Mouse (Mus musculus): Measurements from ENCODE around the gene Dbr1. TPM values are rescaled to one million over a fixed set of nuclear protein-coding genes. Genes with fewer than 3 reads are reported as not detected.

The Dbr1 gene
- polyA plus RNA-seq, 1 experiment from 2014 or later: 37.2 TPM

DNA sequence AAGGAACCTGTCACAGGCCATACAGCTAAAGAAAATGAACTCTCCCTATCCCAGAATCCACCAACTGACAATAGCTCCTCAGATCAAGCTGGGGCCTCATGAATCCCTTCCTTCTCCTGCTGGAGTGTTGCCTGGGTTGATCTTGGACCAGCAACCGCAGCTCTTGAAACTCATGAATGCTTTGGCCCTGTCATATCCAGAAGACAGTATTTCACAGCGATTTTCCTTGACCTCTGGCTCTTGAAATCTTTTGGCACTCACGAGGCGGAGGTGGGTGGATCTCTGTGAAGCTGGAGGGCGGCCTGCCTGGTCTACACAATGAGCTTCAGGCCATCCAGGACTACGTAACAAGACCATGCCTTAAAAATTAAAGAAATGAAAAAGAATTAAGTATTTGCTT is 48.5 kb downstream of the Dbr1 start:
- Histone ChIP-seq H3K4me2 (ENCODE audit: low read depth, low read length, severe bottlenecking) (no peak overlapping the region), H3K27me3 (ENCODE audit: control insufficient read depth, insufficient read depth, low read length) (no peaks in the 10 kb centered on the region), H3K4me1 (replicated peaks; ENCODE audit: control insufficient read depth, insufficient read depth, low read length) (peaks cover 3% of the 10 kb centered on the region; the same call in 1 of the 2 replicates), H3K36me3 (ENCODE audit: control insufficient read depth, insufficient read depth, low read length) (no peaks in the 10 kb centered on the region), H3K4me3 (ENCODE audit: low read depth, low read length) (no peak overlapping the region), H3K27ac (ENCODE audit: low read depth, low read length) (no peak overlapping the region), H3K9me3 (ENCODE audit: control insufficient read depth, low read length) (no peaks in the 10 kb centered on the region), H3K9ac (ENCODE audit: low read length) (no peak overlapping the region)
- DNase-seq (ENCODE audit: low spot score) (no peak), ATAC-seq (replicated peaks; ENCODE audit: low FRiP score) (no peak)
- WGBS: 79% methylated on average over 6 of the region's 6 CpGs

DNA sequence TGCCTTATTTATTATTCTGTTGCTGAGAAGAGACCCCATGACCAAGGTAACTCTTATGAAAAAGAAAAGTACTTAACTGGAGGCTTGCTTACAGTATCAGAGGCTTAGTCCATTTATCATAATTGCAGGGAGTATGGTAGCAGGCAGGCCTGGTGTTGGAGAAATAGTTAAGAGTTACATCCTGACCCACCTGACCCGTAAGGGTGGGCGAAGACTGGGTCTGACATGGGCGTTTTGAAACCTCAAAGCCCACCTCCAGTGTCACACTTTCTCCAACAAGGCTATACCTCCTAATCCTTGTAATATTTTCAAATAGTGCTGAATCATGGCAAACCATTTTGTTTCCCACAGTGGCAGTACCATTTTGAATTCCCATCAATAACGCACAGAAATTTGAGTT is 53.0 kb downstream of the Dbr1 start:
- Histone ChIP-seq H3K4me3 (ENCODE audit: low read depth, low read length) (no peak overlapping the region), H3K27ac (ENCODE audit: low read depth, low read length) (no peak overlapping the region), H3K9ac (ENCODE audit: low read length) (peak overlapping the region; percentile 66; the same call in 1 of the 2 replicates)

DNA sequence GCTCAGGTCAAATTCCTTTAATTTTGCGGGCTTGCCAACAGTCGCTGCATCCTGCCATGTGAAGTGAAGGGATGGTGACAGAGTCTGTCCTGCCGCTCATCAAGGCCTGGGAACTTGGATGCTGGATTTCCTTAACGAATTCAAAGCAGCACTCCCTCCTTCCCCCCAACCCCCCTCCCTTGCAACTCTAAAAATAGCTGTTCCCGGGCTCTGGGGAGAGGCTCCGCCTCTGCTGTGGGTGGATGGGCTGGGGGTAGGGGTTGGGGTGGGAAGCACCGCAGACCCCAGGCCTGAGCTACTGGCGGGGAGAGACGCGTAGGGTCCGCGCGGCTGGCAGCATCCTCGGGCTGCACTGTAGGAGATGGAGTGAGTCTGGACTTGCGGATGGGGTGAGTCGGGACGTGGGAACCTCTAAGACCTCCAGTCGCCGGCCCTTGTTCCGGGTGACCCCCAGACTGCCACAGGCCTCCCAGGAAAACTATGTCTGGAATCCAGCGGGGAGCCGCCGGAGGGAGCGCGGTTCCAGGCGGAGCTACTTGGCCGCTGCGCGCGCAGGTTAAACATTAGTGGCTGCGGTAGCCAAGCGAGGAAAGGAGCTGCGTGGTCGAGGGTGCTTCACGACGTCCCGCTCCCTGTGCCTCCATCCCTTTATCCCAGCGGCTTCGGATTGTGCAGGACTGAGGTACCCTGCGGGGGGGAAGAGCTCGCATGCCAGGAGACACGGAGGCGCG is 53.8 kb downstream of the Dbr1 start, which contains the start of gene Dzip1l:
Gene Dzip1l (plus strand): TSS at position 216 of the 731 bp plus-strand sequence.
- peak within 1 kb of the TSS; percentile 46 for H3K4me3 ChIP-seq (ENCODE audit: low read depth, low read length)
- peak within 1 kb of the TSS; percentile 65 for H3K4me2 ChIP-seq (ENCODE audit: low read depth, low read length, severe bottlenecking)
- peak; percentile 89 for DNase-seq (ENCODE audit: low spot score)
- no peaks in the 10 kb centered on the region for H3K27me3 ChIP-seq (ENCODE audit: control insufficient read depth, insufficient read depth, low read length)
- peak; percentile 92 for ATAC-seq (replicated peaks; ENCODE audit: low FRiP score)
- no peaks in the 10 kb centered on the region for H3K36me3 ChIP-seq (ENCODE audit: control insufficient read depth, insufficient read depth, low read length)
- no peaks in the 10 kb centered on the region for H3K9me3 ChIP-seq (ENCODE audit: control insufficient read depth, low read length)
- H3K4me1 ChIP-seq (replicated peaks; ENCODE audit: control insufficient read depth, insufficient read depth, low read length): peaks cover 19% of the 10 kb centered on the region
- H3K27ac ChIP-seq (ENCODE audit: low read depth, low read length): peak within 1 kb of the TSS; percentile 80; the same call in 1 of the 2 replicates
- WGBS: under 1% methylated on average over 41 of the region's 44 CpGs
- peak within 1 kb of the TSS; percentile 66 for H3K9ac ChIP-seq (ENCODE audit: low read length)

More for the DNA sequence above, 53.0 kb downstream of the Dbr1 start:
- Histone ChIP-seq H3K36me3 (ENCODE audit: control insufficient read depth, insufficient read depth, low read length) (no peaks in the 10 kb centered on the region), H3K4me2 (ENCODE audit: low read depth, low read length, severe bottlenecking) (peak overlapping the region; percentile 65; the same call in 1 of the 2 replicates), H3K9me3 (ENCODE audit: control insufficient read depth, low read length) (no peaks in the 10 kb centered on the region), H3K4me1 (replicated peaks; ENCODE audit: control insufficient read depth, insufficient read depth, low read length) (peaks cover 19% of the 10 kb centered on the region), H3K27me3 (ENCODE audit: control insufficient read depth, insufficient read depth, low read length) (no peaks in the 10 kb centered on the region)
- DNase-seq (ENCODE audit: low spot score): no peak
- no peak for ATAC-seq (replicated peaks; ENCODE audit: low FRiP score)
- 51% methylated on average over 4 of the region's 4 CpGs for WGBS

DNA sequence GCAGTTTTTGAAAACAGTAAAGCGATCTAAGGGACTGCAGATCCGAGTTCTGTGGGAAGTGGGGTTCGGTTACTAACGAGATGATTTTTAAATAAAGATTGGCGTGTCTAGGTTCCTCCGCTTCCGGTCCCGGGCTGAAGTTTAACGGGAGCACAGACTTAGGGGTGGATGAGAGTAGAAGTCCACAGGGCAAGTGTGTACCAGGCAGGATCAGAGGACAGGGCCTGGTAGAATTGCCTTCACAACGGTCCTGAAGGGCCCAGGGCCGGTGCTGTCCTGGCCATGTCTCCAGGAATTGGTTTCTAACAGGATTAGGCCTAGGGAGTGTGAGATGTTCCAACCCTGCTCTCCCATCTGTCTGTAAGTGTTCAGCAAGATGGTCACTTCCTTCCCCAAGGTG is 54.5 kb downstream of the Dbr1 start:
- H3K9ac ChIP-seq (ENCODE audit: low read length): peak overlapping the region; percentile 66
- peak overlapping the region; percentile 46 for H3K4me3 ChIP-seq (ENCODE audit: low read depth, low read length)
- H3K9me3 ChIP-seq (ENCODE audit: control insufficient read depth, low read length): no peaks in the 10 kb centered on the region
- H3K4me2 ChIP-seq (ENCODE audit: low read depth, low read length, severe bottlenecking): peak overlapping the region; percentile 65
- under 1% methylated on average over 11 of the region's 11 CpGs for WGBS
- DNase-seq (ENCODE audit: low spot score): no peak
- peaks cover 19% of the 10 kb centered on the region for H3K4me1 ChIP-seq (replicated peaks; ENCODE audit: control insufficient read depth, insufficient read depth, low read length)
- ATAC-seq (replicated peaks; ENCODE audit: low FRiP score): 0 out of 2 replicates have a peak, but pooled peaks have one; percentile 3
- no peaks in the 10 kb centered on the region for H3K27me3 ChIP-seq (ENCODE audit: control insufficient read depth, insufficient read depth, low read length)
- peak overlapping the region; percentile 80; the same call in 1 of the 2 replicates for H3K27ac ChIP-seq (ENCODE audit: low read depth, low read length)
- H3K36me3 ChIP-seq (ENCODE audit: control insufficient read depth, insufficient read depth, low read length): no peaks in the 10 kb centered on the region

DNA sequence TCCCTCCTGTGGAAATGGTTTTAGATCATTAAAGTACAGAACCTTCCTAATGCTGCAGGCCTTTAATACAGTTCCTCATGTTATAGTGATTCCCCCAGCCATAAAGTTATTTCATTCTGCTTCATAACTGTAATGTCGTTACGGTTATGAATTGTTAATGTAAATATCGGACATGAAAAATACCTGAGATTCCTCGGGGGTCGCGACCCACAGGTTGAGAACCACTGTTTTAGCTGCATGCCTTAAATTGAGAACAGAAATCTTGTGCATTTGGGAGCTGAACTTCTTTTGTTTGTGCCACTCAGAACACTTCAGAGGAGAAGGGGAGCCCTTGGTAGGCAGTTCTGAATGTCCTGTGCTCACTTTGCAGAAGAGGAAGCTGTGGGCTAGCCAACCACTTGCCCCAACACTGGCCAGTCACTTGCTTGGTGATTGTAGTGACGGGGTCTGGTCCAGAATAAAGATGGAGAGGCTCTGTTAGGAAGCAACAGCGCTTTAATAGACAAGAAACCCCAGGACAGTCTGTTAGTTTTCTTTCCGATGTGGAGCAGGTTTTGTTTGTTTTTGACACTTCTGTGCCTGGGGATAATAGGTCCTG is 55.0 kb downstream of the Dbr1 start:
- WGBS: 57% methylated on average over 9 of the region's 9 CpGs
- DNase-seq (ENCODE audit: low spot score): no peak

DNA sequence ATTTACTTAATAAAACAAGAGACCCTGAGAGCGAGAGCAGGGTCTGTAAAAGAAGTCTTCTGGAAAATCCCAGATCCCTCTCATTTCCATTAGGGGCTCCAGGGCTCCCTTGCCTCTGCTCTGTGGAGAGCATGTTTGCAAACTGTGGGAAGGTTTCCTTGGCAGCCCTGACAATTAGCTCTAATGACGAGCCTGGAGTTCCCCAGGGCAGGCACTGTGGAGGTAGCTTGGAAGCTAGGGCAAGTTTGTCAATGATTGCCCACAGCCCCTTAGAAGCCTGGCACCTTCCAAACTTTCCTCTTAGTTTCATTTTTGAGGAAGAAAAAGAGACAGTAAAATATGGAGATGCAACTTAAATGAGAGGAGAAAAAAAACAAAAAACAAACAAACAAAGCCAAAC is 56.2 kb downstream of the Dbr1 start:
- WGBS: 26% methylated on average over 2 of the region's 2 CpGs
- H3K9me3 ChIP-seq (ENCODE audit: control insufficient read depth, low read length): no peaks in the 10 kb centered on the region
- peak; percentile 67 for DNase-seq (ENCODE audit: low spot score)
- no peak overlapping the region for H3K27ac ChIP-seq (ENCODE audit: low read depth, low read length)
- H3K27me3 ChIP-seq (ENCODE audit: control insufficient read depth, insufficient read depth, low read length): no peaks in the 10 kb centered on the region
- no peaks in the 10 kb centered on the region for H3K36me3 ChIP-seq (ENCODE audit: control insufficient read depth, insufficient read depth, low read length)
- H3K4me2 ChIP-seq (ENCODE audit: low read depth, low read length, severe bottlenecking): peak overlapping the region; percentile 21; the same call in 1 of the 2 replicates
- H3K4me1 ChIP-seq (replicated peaks; ENCODE audit: control insufficient read depth, insufficient read depth, low read length): peaks cover 19% of the 10 kb centered on the region
- H3K9ac ChIP-seq (ENCODE audit: low read length): no peak overlapping the region
- no peak for ATAC-seq (replicated peaks; ENCODE audit: low FRiP score)
- H3K4me3 ChIP-seq (ENCODE audit: low read depth, low read length): no peak overlapping the region

More for the DNA sequence above, 55.0 kb downstream of the Dbr1 start:
- H3K9ac ChIP-seq (ENCODE audit: low read length): peak overlapping the region; percentile 66
- H3K4me3 ChIP-seq (ENCODE audit: low read depth, low read length): peak overlapping the region; percentile 46
- H3K27ac ChIP-seq (ENCODE audit: low read depth, low read length): peak overlapping the region; percentile 80
- H3K4me1 ChIP-seq (replicated peaks; ENCODE audit: control insufficient read depth, insufficient read depth, low read length): peaks cover 19% of the 10 kb centered on the region
- H3K4me2 ChIP-seq (ENCODE audit: low read depth, low read length, severe bottlenecking): peak overlapping the region; percentile 65
- no peaks in the 10 kb centered on the region for H3K36me3 ChIP-seq (ENCODE audit: control insufficient read depth, insufficient read depth, low read length)
- H3K27me3 ChIP-seq (ENCODE audit: control insufficient read depth, insufficient read depth, low read length): no peaks in the 10 kb centered on the region
- ATAC-seq (replicated peaks; ENCODE audit: low FRiP score): no peak
- no peaks in the 10 kb centered on the region for H3K9me3 ChIP-seq (ENCODE audit: control insufficient read depth, low read length)

DNA sequence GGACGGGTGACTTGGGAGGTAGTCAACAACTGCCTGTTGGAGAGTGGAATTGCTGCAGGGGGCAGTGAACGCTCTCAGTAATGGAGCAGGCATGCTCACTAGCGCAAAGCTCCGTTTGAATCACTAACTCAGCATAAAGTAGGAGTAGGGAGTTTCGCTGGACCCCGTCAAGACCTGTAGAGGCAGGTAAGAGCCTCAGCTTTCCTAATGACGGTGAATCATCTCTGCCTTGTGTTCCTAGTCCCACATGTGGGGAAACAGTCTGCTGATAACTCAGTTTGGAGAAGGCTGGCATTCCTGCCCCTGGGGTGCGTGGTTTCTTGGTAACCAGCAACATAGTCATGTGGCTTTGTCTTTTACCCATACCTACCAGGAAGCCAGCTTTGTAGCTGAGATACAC is 56.7 kb downstream of the Dbr1 start:
- DNase-seq (ENCODE audit: low spot score) (peak; percentile 55), ATAC-seq (replicated peaks; ENCODE audit: low FRiP score) (no peak)
- Histone ChIP-seq H3K4me2 (ENCODE audit: low read depth, low read length, severe bottlenecking) (peak overlapping the region; percentile 21; the same call in 1 of the 2 replicates), H3K9ac (ENCODE audit: low read length) (no peak overlapping the region), H3K27ac (ENCODE audit: low read depth, low read length) (no peak overlapping the region), H3K4me3 (ENCODE audit: low read depth, low read length) (no peak overlapping the region), H3K4me1 (replicated peaks; ENCODE audit: control insufficient read depth, insufficient read depth, low read length) (peaks cover 19% of the 10 kb centered on the region), H3K36me3 (ENCODE audit: control insufficient read depth, insufficient read depth, low read length) (no peaks in the 10 kb centered on the region), H3K9me3 (ENCODE audit: control insufficient read depth, low read length) (no peaks in the 10 kb centered on the region), H3K27me3 (ENCODE audit: control insufficient read depth, insufficient read depth, low read length) (no peaks in the 10 kb centered on the region)
- 62% methylated on average over 8 of the region's 8 CpGs for WGBS
